Mouse (Mus musculus) naive thymus-derived CD4-positive, alpha-beta T cell, adult 2 months (primary cell): ENCODE data around the gene Sf3a3.
A peak's percentile ranks its signal among the peaks of the same experiment; 100 is the strongest.

Source experiments
- DNase-seq: peaks from one replicate; pipeline ENCODE4 v3.0.0-alpha.2; 2011; ENCODE audit warnings: low read depth

Gene Sf3a3

GRCm38 (mm10) chr4:124714545-124715481, at the start of gene Sf3a3:
TSS of gene Sf3a3 (plus strand) at chr4:124714776.
- DNase-seq: peak; percentile 98

GRCm38 (mm10) chr4:124667476-124668033, 47.0 kb upstream of the Sf3a3 start:
- DNase-seq: no peak

- no peak for DNase-seq
These were observed 46.5 kb upstream of the Sf3a3 start for GRCm38 (mm10) chr4:124668078-124668477.

- DNase-seq: no peak
These were observed 44.3 kb upstream of the Sf3a3 start for GRCm38 (mm10) chr4:124670232-124670631.

GRCm38 (mm10) chr4:124671583-124671982, 43.0 kb upstream of the Sf3a3 start:
- DNase-seq: no peak

- DNase-seq: no peak
These were observed 41.9 kb upstream of the Sf3a3 start for GRCm38 (mm10) chr4:124672347-124673320.

GRCm38 (mm10) chr4:124674334-124675032, 40.1 kb upstream of the Sf3a3 start:
- no peak for DNase-seq

GRCm38 (mm10) chr4:124675037-124675436, 39.5 kb upstream of the Sf3a3 start:
- DNase-seq: peak; percentile 67

- DNase-seq: no peak
These were observed 38.6 kb upstream of the Sf3a3 start for GRCm38 (mm10) chr4:124675958-124676357.

- DNase-seq: peak; percentile 63
These were observed 32.3 kb upstream of the Sf3a3 start for GRCm38 (mm10) chr4:124682270-124682669.

- DNase-seq: no peak
These were observed 31.1 kb upstream of the Sf3a3 start for GRCm38 (mm10) chr4:124683474-124683873.

- no peak for DNase-seq
These were observed 29.6 kb upstream of the Sf3a3 start for GRCm38 (mm10) chr4:124685004-124685403.

- DNase-seq: no peak
These were observed 29.1 kb upstream of the Sf3a3 start for GRCm38 (mm10) chr4:124685453-124685852.

- DNase-seq: no peak
These were observed 28.6 kb upstream of the Sf3a3 start for GRCm38 (mm10) chr4:124685897-124686402.

GRCm38 (mm10) chr4:124691455-124691854, 23.1 kb upstream of the Sf3a3 start:
- no peak for DNase-seq

- no peak for DNase-seq
These were observed 22.1 kb upstream of the Sf3a3 start for GRCm38 (mm10) chr4:124692416-124692861.

GRCm38 (mm10) chr4:124693135-124693894, 21.3 kb upstream of the Sf3a3 start, which contains the start of gene Utp11:
TSS of gene Utp11 (minus strand) at chr4:124693600.
- DNase-seq: peak; percentile 90

GRCm38 (mm10) chr4:124694572-124694971, 20.0 kb upstream of the Sf3a3 start:
- DNase-seq: no peak

- peak; percentile 57 for DNase-seq
These were observed 18.6 kb upstream of the Sf3a3 start for GRCm38 (mm10) chr4:124695786-124696516.

GRCm38 (mm10) chr4:124699791-124700190, 14.8 kb upstream of the Sf3a3 start:
- DNase-seq: peak; percentile 10
